Mouse (Mus musculus): ENCODE results near the gene Thnsl1.

GRCm38 (mm10) chr2:21264031-21264430 lies 58.5 kb downstream of the Thnsl1 start:
- TF ChIP-seq CTCF (IDR thresholded peaks at IDR 0.05; ENCODE audit: borderline replicate concordance, extremely low read depth, insufficient read depth, insufficient read length) (no peak), POLR2A (IDR thresholded peaks at IDR 0.05; ENCODE audit: borderline replicate concordance, extremely low read depth, insufficient read depth, insufficient read length, poor library complexity, severe bottlenecking) (no peak)

All from brain, embryonic 14.5 days (tissue).